Mouse (Mus musculus) liver, postnatal 0 days (tissue): Measurements from ENCODE around the gene Ptk6.

Experiments
- CTCF ChIP-seq: sonication (generic); IDR thresholded peaks from 2 replicates; pipeline ENCODE4 v1.5.1; 2016; ENCODE audit warnings: antibody characterized with exemption, low read depth
- EP300 ChIP-seq: IDR thresholded peaks from 2 replicates; pipeline ENCODE4 v1.6.1; 2016; ENCODE audit warnings: antibody characterized with exemption, low read depth, mild to moderate bottlenecking

- TF ChIP-seq CTCF: no peak
- TF ChIP-seq EP300: no peak
Measured at GRCm38 (mm10) chr2:181218881-181219485, 16.4 kb upstream of the Ptk6 start.
